Mouse (Mus musculus) lung, embryonic 14.5 days (tissue): ENCODE measurements around the gene Sumo2. TPM values are rescaled to one million over a fixed set of nuclear protein-coding genes. Genes with fewer than 3 reads are reported as not detected.
"Not testable (repeated sequence)": the region's sequence is repeated elsewhere in the genome, so short reads cannot be mapped to it uniquely, and the experiment has no call there.

ENCODE experiments used
- ATAC-seq: fragments of 200-750 bp; cut with Nextera tagmentation; 2 replicates; pipeline ENCODE4 v1.8.0; 2017; ENCODE audit warnings: mild to moderate bottlenecking, moderate TSS enrichment, moderate library complexity; ENCODE audit not compliant: insufficient read depth
- DNase-seq: peaks from one replicate; pipeline ENCODE4 v3.0.0-alpha.2; 2015
- H3K27ac ChIP-seq: fragments of 300-500 bp; sonication (generic); 2 replicates; pipeline ENCODE4 v1.5.1; 2014; ENCODE audit warnings: low read depth, mild to moderate bottlenecking, moderate library complexity
- H3K27me3 ChIP-seq: fragments of 300-500 bp; sonication (generic); 2 replicates; pipeline ENCODE4 v1.6.1; 2014; ENCODE audit warnings: low read length, control low read depth; ENCODE audit not compliant: insufficient read depth
- H3K36me3 ChIP-seq: fragments of 300-500 bp; sonication (generic); 2 replicates; pipeline ENCODE4 v1.6.1; 2014; ENCODE audit warnings: control low read depth; ENCODE audit not compliant: insufficient read depth
- H3K4me1 ChIP-seq: fragments of 300-500 bp; sonication (generic); 2 replicates; pipeline ENCODE4 v1.6.1; 2014; ENCODE audit warnings: antibody characterized with exemption, control low read depth; ENCODE audit not compliant: insufficient read depth
- H3K4me2 ChIP-seq: fragments of 300-500 bp; sonication (generic); 2 replicates; pipeline ENCODE4 v1.6.1; 2014; ENCODE audit warnings: mild to moderate bottlenecking
- H3K4me3 ChIP-seq: fragments of 300-500 bp; sonication (generic); 2 replicates; pipeline ENCODE4 v1.5.1; 2014; ENCODE audit warnings: low read depth, low read length
- H3K9ac ChIP-seq: fragments of 300-500 bp; sonication (generic); 2 replicates; pipeline ENCODE4 v1.6.1; 2014
- H3K9me3 ChIP-seq: fragments of 300-500 bp; sonication (generic); 2 replicates; pipeline ENCODE4 v1.6.1; 2016; ENCODE audit warnings: low read depth, low read length, control low read depth
- CTCF ChIP-seq: IDR thresholded peaks from 2 replicates; pipeline ENCODE4 v1.5.1; 2016; ENCODE audit warnings: antibody characterized with exemption, low read depth
- whole genome bisulfite sequencing: fragments of 180-500 bp; shearing (Covaris S2); extraction: QIAGEN DNeasy Blood & Tissue Kit; methylation state at CpG from one replicate; pipeline ENCODE4 v1.1.7; 2014; 5-methylcytosine and 5-hydroxymethylcytosine counted together
- polyA plus RNA-seq: library from polyadenylated mRNA; unstranded; fragments of >200 nt; fragmentation: Nextera tagmentation; extraction: Ambion mirVana; gene quantifications from 2 replicates; pipeline ENCODE4 v1.2.1, GENCODE M21; 2014

Sumo2 gene
- polyA plus RNA-seq, 1 experiment from 2014 or later = 1,096 TPM

- Histone ChIP-seq H3K4me1 (peaks cover 28% of the 10 kb centered on the region), H3K4me2 (peak overlapping the region; percentile 85), H3K27me3 (no peaks in the 10 kb centered on the region), H3K9me3 (no peaks in the 10 kb centered on the region), H3K9ac (peak overlapping the region; percentile 97), H3K27ac (peak overlapping the region; percentile 91), H3K4me3 (peak overlapping the region; percentile 100), H3K36me3 (0 out of 2 replicates have a peak, but pooled peaks cover 6% of the 10 kb centered on the region)
- 31% methylated on average over 3 of the region's 3 CpGs for WGBS
- TF ChIP-seq CTCF = no peak
- DNase-seq (no peak), ATAC-seq (no peak)
These were observed 24.1 kb downstream of the Sumo2 start for GRCm38 (mm10) chr11:115512004-115512403.

GRCm38 (mm10) chr11:115511121-115511520 lies 25.0 kb downstream of the Sumo2 start:
- 0 out of 2 replicates have a peak, but pooled peaks cover 6% of the 10 kb centered on the region for H3K36me3 ChIP-seq
- H3K9me3 ChIP-seq = no peaks in the 10 kb centered on the region
- no peak for TF ChIP-seq CTCF
- ATAC-seq (no peak), DNase-seq (no peak)
- peaks cover 28% of the 10 kb centered on the region for H3K4me1 ChIP-seq
- peak overlapping the region; percentile 97 for H3K9ac ChIP-seq
- H3K27ac ChIP-seq = peak overlapping the region; percentile 30; the same call in 1 of the 2 replicates
- 70% methylated on average over 2 of the region's 2 CpGs for WGBS
- H3K4me2 ChIP-seq = peak overlapping the region; percentile 85
- H3K27me3 ChIP-seq = no peaks in the 10 kb centered on the region
- H3K4me3 ChIP-seq = peak overlapping the region; percentile 100

GRCm38 (mm10) chr11:115510507-115510888 lies 25.6 kb downstream of the Sumo2 start:
- ATAC-seq (no peak), DNase-seq (no peak)
- Histone ChIP-seq H3K9ac (peak overlapping the region; percentile 97), H3K9me3 (no peaks in the 10 kb centered on the region), H3K4me2 (peak overlapping the region; percentile 85), H3K4me1 (peaks cover 28% of the 10 kb centered on the region), H3K4me3 (0 out of 2 replicates have a peak overlapping the region, but pooled peaks have one; percentile 100), H3K36me3 (0 out of 2 replicates have a peak, but pooled peaks cover 6% of the 10 kb centered on the region), H3K27ac (peak overlapping the region; percentile 30; the same call in 1 of the 2 replicates), H3K27me3 (no peaks in the 10 kb centered on the region)
- 37% methylated on average over 5 of the region's 5 CpGs for WGBS
- no peak for TF ChIP-seq CTCF

- TF ChIP-seq CTCF = no peak
- no peaks in the 10 kb centered on the region for H3K27me3 ChIP-seq
- WGBS = 24% methylated on average over 6 of the region's 6 CpGs
- DNase-seq = peak; percentile 19
- peaks cover 28% of the 10 kb centered on the region for H3K4me1 ChIP-seq
- H3K27ac ChIP-seq = no peak overlapping the region
- H3K9ac ChIP-seq = 0 out of 2 replicates have a peak overlapping the region, but pooled peaks have one; percentile 97
- no peaks in the 10 kb centered on the region for H3K9me3 ChIP-seq
- no peak for ATAC-seq
- H3K4me2 ChIP-seq = peak overlapping the region; percentile 85
- no peak overlapping the region for H3K4me3 ChIP-seq
- 0 out of 2 replicates have a peak, but pooled peaks cover 6% of the 10 kb centered on the region for H3K36me3 ChIP-seq
These were observed 26.1 kb downstream of the Sumo2 start for GRCm38 (mm10) chr11:115509773-115510506.

- Histone ChIP-seq H3K4me1 (peaks cover 28% of the 10 kb centered on the region), H3K4me3 (no peak overlapping the region), H3K9me3 (no peaks in the 10 kb centered on the region), H3K27ac (no peak overlapping the region), H3K9ac (no peak overlapping the region), H3K4me2 (no peak overlapping the region), H3K27me3 (no peaks in the 10 kb centered on the region), H3K36me3 (peaks cover 11% of the 10 kb centered on the region; the same call in 1 of the 2 replicates)
- DNase-seq (no peak), ATAC-seq (no peak)
- TF ChIP-seq CTCF = no peak
- WGBS = 72% methylated on average over 2 of the region's 2 CpGs
These were observed 28.0 kb downstream of the Sumo2 start for GRCm38 (mm10) chr11:115508061-115508460.

GRCm38 (mm10) chr11:115506586-115506985 lies 29.5 kb downstream of the Sumo2 start:
- DNase-seq = no peak
- ATAC-seq = no peak
- Histone ChIP-seq H3K36me3 (peaks cover 25% of the 10 kb centered on the region), H3K27ac (no peak overlapping the region), H3K9me3 (no peaks in the 10 kb centered on the region), H3K4me1 (peaks cover 18% of the 10 kb centered on the region), H3K27me3 (no peaks in the 10 kb centered on the region), H3K9ac (no peak overlapping the region), H3K4me3 (no peak overlapping the region), H3K4me2 (no peak overlapping the region)
- TF ChIP-seq CTCF = no peak
- 45% methylated on average over 3 of the region's 3 CpGs for WGBS

- no peaks in the 10 kb centered on the region for H3K9me3 ChIP-seq
- H3K36me3 ChIP-seq = peaks cover 56% of the 10 kb centered on the region
- no peak overlapping the region for H3K4me2 ChIP-seq
- no peak overlapping the region for H3K4me3 ChIP-seq
- no peak overlapping the region for H3K9ac ChIP-seq
- WGBS = 94% methylated on average over 6 of the region's 6 CpGs
- H3K4me1 ChIP-seq = no peaks in the 10 kb centered on the region
- no peak overlapping the region for H3K27ac ChIP-seq
- H3K27me3 ChIP-seq = no peaks in the 10 kb centered on the region
- no peak for TF ChIP-seq CTCF
- DNase-seq (no peak), ATAC-seq (no peak)
These were observed 33.4 kb downstream of the Sumo2 start for GRCm38 (mm10) chr11:115502636-115503035.

- ATAC-seq, H3K4me3 ChIP-seq, H3K4me1 ChIP-seq, H3K27ac ChIP-seq, H3K27me3 ChIP-seq, H3K9ac ChIP-seq, DNase-seq, H3K9me3 ChIP-seq, H3K4me2 ChIP-seq: not testable (repeated sequence)
- 84% methylated on average over 9 of the region's 9 CpGs for WGBS
- peaks cover 49% of the 10 kb centered on the region for H3K36me3 ChIP-seq
These were observed 39.5 kb downstream of the Sumo2 start for GRCm38 (mm10) chr11:115496559-115496958.
